Mouse (Mus musculus) right cerebral cortex, adult 2 months (tissue): ENCODE results near the gene Epha6.
A peak's percentile ranks its signal among the peaks of the same experiment; 100 is the strongest.

Experiments used
- DNase-seq, 2 experiments: peaks; one replicate each; pipeline ENCODE4 v3.0.0; 2021 to 2022; ENCODE audit warnings: low spot score in 2 of 2

Gene Epha6

GRCm38 (mm10) chr16:60605061-60605831 lies at the start of gene Epha6:
Gene Epha6 (minus strand): TSS chr16:60605531.
- DNase-seq = peak; percentile 64 to 76

- no peak for DNase-seq
These were observed 46.4 kb upstream of the Epha6 start for GRCm38 (mm10) chr16:60651716-60652115.

GRCm38 (mm10) chr16:60628091-60628490 lies 22.8 kb upstream of the Epha6 start:
- DNase-seq = no peak

GRCm38 (mm10) chr16:60605832-60606583 lies 677 bp upstream of the Epha6 start:
- peak; percentile 77 to 80 for DNase-seq

- peak in 1 of 2 experiments; percentile 39 for DNase-seq
These were observed 718 bp downstream of the Epha6 start for GRCm38 (mm10) chr16:60604613-60605012.

GRCm38 (mm10) chr16:60585322-60585721 lies 20.0 kb downstream of the Epha6 start:
- no peak for DNase-seq

- no peak for DNase-seq
These were observed 20.6 kb downstream of the Epha6 start for GRCm38 (mm10) chr16:60584695-60585094.

- DNase-seq = no peak
These were observed 34.8 kb downstream of the Epha6 start for GRCm38 (mm10) chr16:60570546-60570945.

GRCm38 (mm10) chr16:60544385-60544784 lies 60.9 kb downstream of the Epha6 start:
- no peak for DNase-seq

- peak; percentile 27 to 53 for DNase-seq
These were observed 67.1 kb downstream of the Epha6 start for GRCm38 (mm10) chr16:60538233-60538632.

GRCm38 (mm10) chr16:60509707-60510106 lies 95.6 kb downstream of the Epha6 start:
- DNase-seq = no peak

- no peak for DNase-seq
These were observed 105.8 kb downstream of the Epha6 start for GRCm38 (mm10) chr16:60499567-60499966.

GRCm38 (mm10) chr16:60475776-60476175 lies 129.6 kb downstream of the Epha6 start:
- no peak for DNase-seq

GRCm38 (mm10) chr16:60468200-60468785 lies 137.0 kb downstream of the Epha6 start:
- no peak for DNase-seq

- no peak for DNase-seq
These were observed 170.0 kb downstream of the Epha6 start for GRCm38 (mm10) chr16:60435283-60435682.

GRCm38 (mm10) chr16:60434241-60434640 lies 171.1 kb downstream of the Epha6 start:
- DNase-seq = no peak

- DNase-seq = peak; percentile 21 to 25
These were observed 210.0 kb downstream of the Epha6 start for GRCm38 (mm10) chr16:60395306-60395705.

- DNase-seq = no peak
These were observed 212.4 kb downstream of the Epha6 start for GRCm38 (mm10) chr16:60392961-60393360.

GRCm38 (mm10) chr16:60375147-60375546 lies 230.2 kb downstream of the Epha6 start:
- DNase-seq = no peak

- DNase-seq = no peak
These were observed 321.4 kb downstream of the Epha6 start for GRCm38 (mm10) chr16:60283963-60284362.

GRCm38 (mm10) chr16:60274109-60274508 lies 331.2 kb downstream of the Epha6 start:
- DNase-seq = no peak
